Comparison of ENCODE assay signal across 8 mouse cellular contexts in genomic region chr11:102945306-102946264, GRCm38 (mm10). TPM values are rescaled to one million over a fixed set of nuclear protein-coding genes. Genes with fewer than 3 reads are reported as not detected.
DNase-seq lines count a peak whose midpoint lies in the region; ATAC-seq and TF ChIP-seq lines count a peak whose summit lies in the region.

No protein-coding gene starts in this region.

- no peak for DNase-seq in lung, postnatal 0 days (ENCODE audit: low spot score)
- no peak for DNase-seq in lung, postnatal 4 days
- DNase-seq in forebrain, embryonic 10.5 days (ENCODE audit: extremely low spot score, low spot score): peak; percentile 31
- no peak for DNase-seq in gastrocnemius, adult 18-20 months (ENCODE audit: low spot score)
- no peak for DNase-seq in frontal cortex, postnatal 14 days (ENCODE audit: low spot score in 2 of 2)
- no peak for DNase-seq in gastrocnemius, postnatal 14 days

- intact Hi-C loops in gastrocnemius, postnatal 14 days (cut with DNase I; ENCODE audit: low total_unique reads): no loop called here

- peaks cover 58% of the 10 kb centered on the region for H3K27me3 ChIP-seq in lung, postnatal 0 days (replicated peaks; ENCODE audit: insufficient read depth, low read length)
- H3K27me3 ChIP-seq in forebrain, embryonic 10.5 days (ENCODE audit: poor library complexity, severe bottlenecking): peaks cover 89% of the 10 kb centered on the region
- H3K27me3 ChIP-seq in limb, embryonic 15.5 days: peaks cover 97% of the 10 kb centered on the region
- peaks cover 24% of the 10 kb centered on the region for H3K27me3 ChIP-seq in stomach, embryonic 14.5 days (ENCODE audit: control insufficient read depth, insufficient read depth, low read length)

- peak overlapping the region; percentile 54 for H3K4me2 ChIP-seq in lung, postnatal 0 days (replicated peaks; ENCODE audit: low read depth, low read length)
- peak overlapping the region; percentile 86 for H3K4me2 ChIP-seq in limb, embryonic 15.5 days
- H3K4me2 ChIP-seq in stomach, embryonic 14.5 days (replicated peaks; ENCODE audit: low read depth, low read length): peak overlapping the region; percentile 76

- 2% methylated on average over 54 of the region's 54 CpGs for WGBS in lung, postnatal 0 days
- 2% methylated on average over 54 of the region's 54 CpGs for WGBS in forebrain, embryonic 10.5 days
- 3% methylated on average over 54 of the region's 54 CpGs for WGBS in limb, embryonic 15.5 days
- WGBS in stomach, embryonic 14.5 days: 2% methylated on average over 54 of the region's 54 CpGs

- TF ChIP-seq CTCF in lung, postnatal 0 days (IDR thresholded peaks at IDR 0.05): no peak

- no peaks in the 10 kb centered on the region for H3K9me3 ChIP-seq in lung, postnatal 0 days (ENCODE audit: low read length)
- no peaks in the 10 kb centered on the region for H3K9me3 ChIP-seq in forebrain, embryonic 10.5 days
- H3K9me3 ChIP-seq in limb, embryonic 15.5 days: no peaks in the 10 kb centered on the region
- no peaks in the 10 kb centered on the region for H3K9me3 ChIP-seq in stomach, embryonic 14.5 days (ENCODE audit: control insufficient read depth, low read depth, low read length)

- no peaks in the 10 kb centered on the region for H3K36me3 ChIP-seq in lung, postnatal 0 days (ENCODE audit: insufficient read depth, low read length)
- no peaks in the 10 kb centered on the region for H3K36me3 ChIP-seq in forebrain, embryonic 10.5 days (replicated peaks)
- no peaks in the 10 kb centered on the region for H3K36me3 ChIP-seq in limb, embryonic 15.5 days
- H3K36me3 ChIP-seq in stomach, embryonic 14.5 days (ENCODE audit: control insufficient read depth, insufficient read depth, low read length): no peaks in the 10 kb centered on the region

- H3K4me1 ChIP-seq in lung, postnatal 0 days (ENCODE audit: insufficient read depth, low read depth, low read length): peaks cover 6% of the 10 kb centered on the region
- peaks cover 54% of the 10 kb centered on the region for H3K4me1 ChIP-seq in forebrain, embryonic 10.5 days
- H3K4me1 ChIP-seq in limb, embryonic 15.5 days: peaks cover 41% of the 10 kb centered on the region
- H3K4me1 ChIP-seq in stomach, embryonic 14.5 days (ENCODE audit: control insufficient read depth, insufficient read depth, low read length): peaks cover 27% of the 10 kb centered on the region

- ATAC-seq in lung, postnatal 0 days: no peak
- no peak for ATAC-seq in limb, embryonic 15.5 days (ENCODE audit: insufficient number of reproducible peaks, low FRiP score, low TSS enrichment, low read depth)
- no peak for ATAC-seq in stomach, embryonic 14.5 days (ENCODE audit: insufficient number of reproducible peaks, insufficient read depth, low FRiP score, low read depth)

- H3K4me3 ChIP-seq in lung, postnatal 0 days (ENCODE audit: low read depth, low read length): peak overlapping the region; percentile 31
- peak overlapping the region; percentile 53 for H3K4me3 ChIP-seq in forebrain, embryonic 10.5 days
- H3K4me3 ChIP-seq in limb, embryonic 15.5 days: peak overlapping the region; percentile 45
- peak overlapping the region; percentile 38 for H3K4me3 ChIP-seq in stomach, embryonic 14.5 days (ENCODE audit: low read depth, low read length)

- H3K9ac ChIP-seq in lung, postnatal 0 days (replicated peaks; ENCODE audit: low read depth): no peak overlapping the region
- no peak overlapping the region for H3K9ac ChIP-seq in limb, embryonic 15.5 days
- H3K9ac ChIP-seq in stomach, embryonic 14.5 days (replicated peaks; ENCODE audit: low read depth, low read length): no peak overlapping the region; the same call in 1 of the 2 replicates

- TF ChIP-seq EP300 in lung, postnatal 0 days (IDR thresholded peaks at IDR 0.05): no peak

- no peak overlapping the region for H3K27ac ChIP-seq in lung, postnatal 0 days (ENCODE audit: low read length)
- peak overlapping the region; percentile 81 for H3K27ac ChIP-seq in forebrain, embryonic 10.5 days
- no peak overlapping the region for H3K27ac ChIP-seq in limb, embryonic 15.5 days
- H3K27ac ChIP-seq in stomach, embryonic 14.5 days (ENCODE audit: low read length): no peak overlapping the region

RNA-seq across cellular contexts. Expression of gene C1ql1, which starts 0.9 kb away (rescaled TPM):
- 0.30 and 0.31 TPM in 2 replicates for polyA plus RNA-seq in lung, postnatal 0 days (2015; fragmentation: Nextera tagmentation; extraction: Ambion mirVana)
- polyA plus RNA-seq in forebrain, embryonic 10.5 days (2016; fragmentation: Nextera tagmentation; extraction: Ambion mirVana): 2.6 and 2.8 TPM in 2 replicates
- 0.81 and 1.2 TPM in 2 replicates for polyA plus RNA-seq in limb, embryonic 15.5 days (2015; fragmentation: Nextera tagmentation; extraction: Ambion mirVana)
- 9.4 and 11.1 TPM in 2 replicates for polyA plus RNA-seq in stomach, embryonic 14.5 days (2014; fragmentation: Nextera tagmentation; extraction: Ambion mirVana)
- total RNA-seq in gastrocnemius, adult 18-20 months (2021): not detected
- under 1 TPM; 0.20 to 0.41 TPM for total RNA-seq in gastrocnemius, postnatal 14 days (2021)

RNA-seq across cellular contexts. Expression of gene Kif18b, which starts 20.7 kb away (rescaled TPM):
- polyA plus RNA-seq in lung, postnatal 0 days (2015; fragmentation: Nextera tagmentation; extraction: Ambion mirVana): 0.33 and 0.36 TPM in 2 replicates
- polyA plus RNA-seq in forebrain, embryonic 10.5 days (2016; fragmentation: Nextera tagmentation; extraction: Ambion mirVana): 14.5 and 15.5 TPM in 2 replicates
- 8.0 and 8.4 TPM in 2 replicates for polyA plus RNA-seq in limb, embryonic 15.5 days (2015; fragmentation: Nextera tagmentation; extraction: Ambion mirVana)
- polyA plus RNA-seq in stomach, embryonic 14.5 days (2014; fragmentation: Nextera tagmentation; extraction: Ambion mirVana): 7.9 and 10.0 TPM in 2 replicates
- not detected for total RNA-seq in gastrocnemius, adult 18-20 months (2021)
- total RNA-seq in gastrocnemius, postnatal 14 days (2021): 1 to 10 TPM; 1.8 to 2.0 TPM

RNA-seq across cellular contexts. Expression of gene Gfap, which starts 44.9 kb away (rescaled TPM):
- 0.05 and 0.12 TPM in 2 replicates for polyA plus RNA-seq in lung, postnatal 0 days (2015; fragmentation: Nextera tagmentation; extraction: Ambion mirVana)
- polyA plus RNA-seq in forebrain, embryonic 10.5 days (2016; fragmentation: Nextera tagmentation; extraction: Ambion mirVana): 0.09 and 0.10 TPM in 2 replicates
- 0.28 and 0.65 TPM in 2 replicates for polyA plus RNA-seq in limb, embryonic 15.5 days (2015; fragmentation: Nextera tagmentation; extraction: Ambion mirVana)
- polyA plus RNA-seq in stomach, embryonic 14.5 days (2014; fragmentation: Nextera tagmentation; extraction: Ambion mirVana): 0.34 and 0.62 TPM in 2 replicates
- total RNA-seq in gastrocnemius, adult 18-20 months (2021): not detected
- under 1 TPM; 0.16 to 0.23 TPM for total RNA-seq in gastrocnemius, postnatal 14 days (2021)
